Mouse (Mus musculus) adrenal gland, postnatal 25 days (tissue): ENCODE data around the gene Kcnk5. TPM values are rescaled to one million over a fixed set of nuclear protein-coding genes. Genes with fewer than 3 reads are reported as not detected.

Source experiments
- DNase-seq: peaks from one replicate; pipeline ENCODE4 v3.0.0; 2021; ENCODE audit warnings: mixed read lengths
- total RNA-seq: library from RNA; stranded (reverse); gene quantifications from 2 replicates; pipeline ENCODE4 v1.2.3, GENCODE M21; 2021

Kcnk5 gene
- total RNA-seq, 1 experiment from 2014 or later = 5.9 TPM

DNA sequence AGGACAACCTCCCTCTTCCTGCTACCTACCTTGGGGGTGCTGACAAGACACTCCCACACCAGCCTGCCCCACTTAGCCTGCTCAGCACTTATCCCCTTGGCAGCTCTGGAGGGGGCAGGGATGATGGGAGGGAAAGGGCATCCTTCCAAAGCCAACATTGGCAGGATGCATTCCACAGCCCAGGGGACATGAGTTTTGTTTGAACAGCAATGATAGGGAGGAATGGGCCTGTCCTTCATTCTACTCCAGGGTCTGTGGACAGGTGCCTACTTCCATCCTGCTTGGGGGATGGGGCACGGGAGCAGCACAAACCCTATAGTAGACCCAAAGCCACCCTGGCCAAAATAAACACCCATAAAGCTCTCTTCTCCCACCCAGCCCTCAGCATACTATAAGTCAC, 16.2 kb downstream of the Kcnk5 start:
- no peak for DNase-seq

DNA sequence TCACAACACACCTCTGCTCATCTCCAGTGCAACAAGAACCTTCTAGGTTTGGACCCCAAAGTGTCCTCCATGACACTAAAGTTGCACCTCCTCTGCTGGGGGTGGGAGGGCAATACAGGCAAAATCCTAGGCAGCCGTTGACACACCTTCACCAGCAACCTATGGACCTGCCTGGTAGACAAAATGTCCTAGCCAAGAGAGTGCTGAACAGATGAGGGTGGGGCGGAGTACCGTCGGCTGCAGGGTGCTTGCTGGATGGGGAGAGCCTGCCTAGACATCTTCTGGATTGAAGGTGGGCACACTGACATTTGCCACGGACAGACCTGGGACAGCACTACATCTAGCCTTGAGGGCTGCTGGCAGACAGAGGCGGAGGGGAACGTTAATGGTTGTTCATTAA, 17.2 kb downstream of the Kcnk5 start:
- DNase-seq = no peak

DNA sequence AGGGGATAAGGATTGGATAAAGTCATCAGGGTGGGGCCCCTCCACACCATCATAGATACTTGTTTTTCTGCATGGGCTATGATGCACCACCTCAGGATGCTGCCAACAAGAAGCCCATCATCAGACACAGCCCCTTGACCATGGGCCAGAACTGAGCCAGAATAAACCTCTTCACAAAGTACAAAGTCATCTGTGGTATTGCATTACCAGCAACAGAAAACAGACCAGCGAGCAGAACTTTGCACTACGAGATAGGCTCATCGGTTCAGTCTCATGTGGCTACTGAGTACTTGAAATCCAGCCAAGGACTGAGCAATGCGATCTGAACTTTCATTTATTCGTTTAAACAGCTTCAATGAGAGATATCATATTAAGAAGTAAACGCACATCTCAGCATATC, 18.9 kb downstream of the Kcnk5 start:
- no peak for DNase-seq

DNA sequence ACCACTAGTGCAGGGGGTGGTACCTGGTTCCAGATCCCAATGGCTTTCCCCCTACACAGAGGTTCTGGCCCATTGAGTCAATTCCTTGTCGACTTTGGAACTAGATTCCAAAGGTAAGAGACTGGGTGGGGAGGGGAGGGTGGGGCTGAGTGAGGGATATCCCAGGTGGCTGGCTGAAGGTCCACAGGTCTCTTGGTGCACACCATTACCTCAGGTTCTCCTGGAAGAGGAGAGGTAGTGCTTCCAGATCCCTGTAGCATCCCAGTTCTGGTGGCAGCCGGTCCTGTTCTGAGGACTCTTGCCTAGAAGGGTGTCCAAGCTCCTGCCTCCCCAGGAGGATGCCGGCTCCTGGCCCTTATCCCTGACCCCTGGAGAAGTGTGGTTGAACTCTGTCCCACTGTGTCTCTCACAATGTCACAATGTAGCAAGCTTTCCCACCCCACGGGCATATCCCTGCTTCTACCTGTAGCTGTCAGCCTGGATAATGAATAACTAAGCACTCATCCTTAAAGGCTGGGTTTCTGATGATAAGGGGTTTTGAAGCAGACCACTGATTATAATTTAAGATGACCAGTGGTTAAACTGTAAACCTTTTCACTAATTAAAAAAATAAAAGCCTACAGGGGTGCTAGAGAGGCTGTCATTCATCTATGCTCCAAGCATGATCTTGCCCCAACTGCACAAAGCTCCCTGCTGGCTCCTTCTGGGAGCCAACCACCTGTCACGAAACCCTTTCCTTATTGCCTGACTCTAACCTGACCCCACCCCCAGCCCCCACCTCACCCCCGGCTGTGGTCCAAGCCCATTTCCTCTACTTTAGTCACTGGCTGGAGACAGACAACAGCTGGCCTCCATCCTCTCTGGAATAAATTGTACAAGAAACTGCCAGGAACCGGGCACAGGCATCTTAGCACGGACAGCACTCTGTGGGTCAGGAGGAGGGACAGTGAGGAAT, 22.6 kb downstream of the Kcnk5 start:
- no peak for DNase-seq

DNA sequence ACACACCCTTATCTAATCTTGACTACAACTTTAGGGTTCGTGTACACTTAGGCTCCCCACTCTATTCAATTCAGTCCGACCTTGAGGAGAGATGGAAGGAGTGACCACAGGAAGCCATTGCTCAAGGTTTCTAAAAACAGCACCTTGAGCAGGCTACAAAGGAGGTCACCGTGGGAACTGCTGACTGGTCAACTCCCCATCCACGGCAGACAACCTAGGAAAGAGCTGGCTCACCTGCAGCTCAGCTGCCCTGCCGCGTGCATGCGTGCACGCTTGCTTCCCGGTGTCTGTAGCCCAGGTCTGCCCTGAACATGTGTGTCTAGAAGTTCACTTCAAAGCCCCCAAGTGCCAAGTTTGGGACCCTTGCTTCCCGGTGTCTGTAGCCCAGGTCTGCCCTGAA, 24.0 kb downstream of the Kcnk5 start:
- DNase-seq = no peak

DNA sequence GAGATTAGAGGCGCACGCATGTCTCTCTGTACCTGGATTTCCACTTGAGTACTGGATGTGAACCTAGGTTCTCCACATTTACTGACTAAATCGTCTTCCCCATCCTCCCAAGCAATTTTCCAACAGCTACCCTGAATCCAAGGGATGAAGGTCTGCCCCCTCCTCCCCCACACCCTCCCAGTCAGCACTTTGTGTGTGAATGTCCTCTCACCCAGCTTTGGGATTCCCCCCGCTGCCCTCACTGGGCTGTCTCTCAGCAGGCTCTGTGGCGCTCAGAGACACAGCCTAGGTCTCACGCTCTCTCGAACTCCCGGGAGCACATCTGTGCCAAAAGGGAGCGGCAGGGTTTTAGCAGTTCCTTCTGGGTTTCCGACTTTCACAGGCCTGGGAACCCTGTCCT, 25.9 kb downstream of the Kcnk5 start:
- no peak for DNase-seq

DNA sequence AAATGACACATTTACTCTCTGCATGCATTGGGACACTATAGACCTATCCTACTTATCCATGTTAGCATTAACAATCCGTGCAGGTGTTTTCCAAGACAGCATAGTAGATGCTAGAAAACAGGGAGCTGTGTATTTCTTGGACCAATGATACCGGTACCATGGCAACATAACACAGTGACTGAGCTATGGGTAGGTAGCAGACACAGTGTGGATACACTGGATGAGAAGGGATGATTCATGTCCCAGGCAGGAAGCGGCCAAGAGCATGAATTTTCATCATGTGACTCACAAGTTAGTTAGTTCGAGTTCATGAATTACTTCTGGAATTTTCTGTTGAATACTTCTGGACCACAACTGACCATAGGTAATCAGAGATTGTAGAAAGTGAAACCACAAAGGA, 26.7 kb downstream of the Kcnk5 start:
- no peak for DNase-seq

DNA sequence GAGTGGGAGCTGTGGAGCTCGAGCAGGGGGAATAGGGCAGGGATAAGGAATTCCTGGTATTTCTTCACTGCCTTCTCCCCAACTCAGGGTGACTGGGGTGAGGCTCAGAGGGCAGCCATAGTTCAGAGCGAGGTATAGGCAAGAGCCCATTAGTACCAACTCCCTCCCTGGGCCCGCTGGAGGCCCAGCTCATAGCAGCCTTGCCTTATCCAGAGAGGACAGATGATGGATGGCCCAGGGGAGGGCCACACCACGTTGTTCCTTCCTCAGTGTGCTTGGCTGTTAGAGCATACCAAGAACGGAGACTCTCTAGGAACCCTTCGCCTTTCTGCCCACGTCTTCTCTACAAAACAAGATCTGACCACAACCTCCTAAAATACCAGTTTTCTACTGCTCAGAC, 27.4 kb downstream of the Kcnk5 start:
- DNase-seq = no peak

DNA sequence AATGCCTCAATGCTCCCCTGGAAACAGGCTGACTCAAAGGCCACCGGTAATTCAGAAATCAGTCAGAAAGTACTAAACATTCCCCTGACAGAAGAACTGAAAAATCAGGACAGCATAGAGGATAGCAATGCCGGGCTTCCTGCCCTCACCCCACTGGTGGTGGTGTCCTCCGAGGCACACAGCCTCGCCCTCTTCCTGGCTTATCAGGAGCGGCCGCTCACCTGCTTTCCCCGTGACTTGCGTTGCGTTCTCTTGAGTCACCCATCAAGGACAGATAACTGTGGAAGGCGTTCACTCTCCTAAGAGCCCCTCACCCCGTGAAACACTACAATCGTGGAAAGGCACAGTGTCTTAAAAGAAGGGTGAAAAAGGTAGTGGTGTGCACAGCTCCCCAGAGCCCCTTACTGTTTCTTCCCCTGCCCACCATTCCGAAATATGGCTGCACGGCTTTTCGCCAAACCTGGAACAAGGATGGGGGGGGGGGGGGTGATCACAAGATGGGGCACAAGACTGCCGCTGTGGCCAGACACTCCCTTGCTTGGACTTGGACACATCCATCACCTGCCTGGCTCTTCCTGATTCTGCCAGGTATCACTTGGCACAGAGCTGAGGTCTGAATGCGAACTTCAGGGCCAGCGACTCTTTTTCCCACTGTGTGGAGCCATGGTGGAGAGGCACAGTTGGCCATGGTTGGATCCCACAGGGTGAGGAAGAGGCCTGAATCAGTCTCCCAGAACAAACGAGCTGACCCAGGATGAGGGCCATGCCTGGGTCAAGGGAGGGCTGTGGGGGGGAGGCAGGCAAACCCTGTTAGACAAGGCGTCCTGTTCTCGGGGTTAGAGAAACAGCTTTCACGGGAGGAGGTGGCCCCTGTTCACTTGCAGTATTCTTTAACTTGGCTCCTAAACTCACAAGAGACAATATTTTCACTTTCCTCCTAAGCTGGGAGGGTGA, 32.2 kb downstream of the Kcnk5 start:
- DNase-seq = no peak

DNA sequence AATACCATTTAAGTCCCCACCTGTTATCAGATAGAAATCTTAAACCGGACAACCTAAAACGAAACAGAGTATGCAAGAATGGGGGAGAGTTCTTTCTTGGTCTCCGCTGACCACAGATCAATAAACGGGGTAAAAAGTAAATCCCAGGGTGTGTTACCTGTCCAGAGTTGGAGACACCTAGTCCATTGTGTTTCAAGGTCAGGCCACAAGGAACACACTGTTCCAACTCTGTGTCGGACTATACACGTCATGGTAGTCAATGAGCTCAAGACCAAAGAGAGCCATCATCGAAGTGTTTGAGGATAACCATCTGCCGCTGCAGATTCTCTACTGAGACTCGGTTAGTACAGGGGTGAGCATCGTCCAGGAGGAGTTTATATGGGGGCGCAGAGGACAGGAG, 33.1 kb downstream of the Kcnk5 start:
- no peak for DNase-seq

DNA sequence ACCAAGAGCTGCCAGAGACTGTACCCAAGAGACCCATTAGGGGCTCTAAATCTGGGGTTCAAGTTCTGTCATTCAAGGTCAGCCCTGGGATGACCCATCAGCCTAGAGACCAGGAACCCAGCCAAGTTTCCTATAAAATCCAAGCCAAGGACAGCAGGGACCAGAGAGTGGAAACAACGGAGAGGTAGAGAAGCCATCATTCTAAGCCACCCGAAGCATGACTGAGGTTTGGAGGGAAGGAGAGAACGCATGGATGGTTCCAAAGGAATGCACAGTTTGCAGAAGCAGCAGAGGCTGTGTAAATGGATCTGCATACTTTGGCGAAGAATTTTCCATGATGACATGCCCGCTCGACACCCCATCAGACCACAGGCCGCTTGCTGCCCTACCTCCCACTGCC, 33.8 kb downstream of the Kcnk5 start:
- no peak for DNase-seq

DNA sequence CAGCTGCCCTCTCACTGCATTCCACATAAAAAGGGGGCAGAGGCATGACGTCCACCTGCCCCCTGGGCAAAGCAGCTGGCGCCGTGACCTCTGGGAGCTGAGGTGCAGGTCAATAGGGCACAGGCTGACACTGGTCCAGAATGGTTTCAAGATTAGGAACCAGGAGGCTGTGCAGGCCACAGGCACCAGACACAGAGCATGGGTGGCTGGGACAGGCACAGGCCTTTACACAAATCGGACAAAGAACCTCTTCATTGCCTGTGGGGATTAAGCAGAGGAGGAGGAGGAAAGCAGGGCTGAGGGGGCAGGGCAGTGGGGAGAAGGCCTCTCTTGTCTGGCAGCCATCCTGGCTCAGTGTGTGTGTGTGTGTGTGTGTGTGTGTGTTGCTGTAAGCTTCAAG, 37.5 kb downstream of the Kcnk5 start:
- DNase-seq = no peak

DNA sequence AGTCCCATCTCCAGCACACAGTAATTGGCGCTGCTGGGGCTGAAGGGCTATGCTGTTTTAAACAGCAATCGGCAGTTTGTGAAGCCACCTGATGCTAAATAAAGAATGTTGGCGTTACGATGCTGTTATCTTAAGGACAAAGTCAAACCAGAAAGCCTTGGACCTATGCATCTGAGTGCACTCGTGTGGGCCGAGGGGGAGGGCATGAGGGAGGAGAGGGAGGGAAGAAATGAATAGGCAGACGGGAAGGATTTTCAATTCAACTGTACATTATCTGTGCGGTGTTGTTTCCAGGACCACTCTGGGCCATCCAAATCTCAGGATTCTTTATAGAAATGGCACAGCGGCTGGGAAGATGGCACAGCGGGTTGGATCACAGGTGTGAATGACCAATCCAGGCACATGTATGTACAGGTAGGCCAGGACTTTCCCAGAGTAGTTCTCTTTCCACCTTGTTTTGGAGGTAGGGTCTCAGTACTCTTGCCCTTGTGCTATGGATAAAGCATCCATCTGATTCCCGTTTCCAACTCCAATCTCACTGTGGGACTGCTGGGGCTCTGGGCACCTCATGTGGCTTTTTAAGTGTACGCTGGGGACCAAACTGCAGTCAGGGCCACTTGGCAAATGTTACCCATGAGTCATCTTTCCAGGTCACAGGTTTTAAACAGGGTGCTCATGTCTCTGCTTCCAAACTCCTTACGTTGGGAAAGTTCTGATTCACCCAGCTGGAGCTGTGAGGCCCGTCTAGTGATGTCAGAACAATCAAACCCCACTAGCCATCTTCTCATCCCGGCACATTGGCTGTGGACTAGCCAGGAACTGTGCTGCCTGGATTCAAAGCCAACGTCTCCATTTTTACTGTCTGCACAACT, 42.9 kb downstream of the Kcnk5 start, which contains the start of gene Saysd1:
Saysd1 (minus strand) TSS at position 51 of the 872 bp plus-strand sequence.
- DNase-seq = no peak

DNA sequence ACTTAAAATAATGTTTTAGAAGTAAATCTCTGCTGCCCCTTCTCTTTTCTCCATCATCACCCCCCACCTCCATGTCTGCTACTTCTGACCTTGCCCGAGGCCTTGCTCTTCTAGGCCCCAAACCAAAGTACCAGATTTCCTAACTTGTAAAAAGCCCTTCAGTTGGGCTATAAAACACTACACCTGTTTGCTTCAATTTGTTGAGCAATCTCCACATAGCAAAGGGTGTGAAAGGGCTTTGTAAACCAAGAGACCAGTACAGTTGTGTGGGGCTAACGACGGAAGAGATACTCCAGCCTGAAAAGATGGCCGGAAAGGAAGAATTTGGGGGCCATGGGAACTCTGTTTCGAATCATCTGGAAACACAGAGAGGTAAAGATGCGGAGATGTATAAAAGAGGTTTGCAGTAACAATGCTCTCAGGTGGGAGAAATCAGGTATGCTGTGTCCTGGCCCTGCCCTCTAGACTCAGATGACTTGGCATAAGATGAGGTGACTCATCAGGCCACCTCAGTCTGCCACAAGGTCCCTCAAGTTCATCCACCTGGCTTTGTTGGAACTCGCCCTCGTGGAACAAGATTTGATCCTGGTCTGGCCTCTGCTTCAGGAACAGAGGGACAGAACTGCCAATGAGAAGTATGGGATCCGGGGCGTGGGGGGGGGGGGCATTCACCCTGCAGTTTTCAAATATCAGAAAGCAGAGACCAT, 46.5 kb downstream of the Kcnk5 start:
- no peak for DNase-seq

DNA sequence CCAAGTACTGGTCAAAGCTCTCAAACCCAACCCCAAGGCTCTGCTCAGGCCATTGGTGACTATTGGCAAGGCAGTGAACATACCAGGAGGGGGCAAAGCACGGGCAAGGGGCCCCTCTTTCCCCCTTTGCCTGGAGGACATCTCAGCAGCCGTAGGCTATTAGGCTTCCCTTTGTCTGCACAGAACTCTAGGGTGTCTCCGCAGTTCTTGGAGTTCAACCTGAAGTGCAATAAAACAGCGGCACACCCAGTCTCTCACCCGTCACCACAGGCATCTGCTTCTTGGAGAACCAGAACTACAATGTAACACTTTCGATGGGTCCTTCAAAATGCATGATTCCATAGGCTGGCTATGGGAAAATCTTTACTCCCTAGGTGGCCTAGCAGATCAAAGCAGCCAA, 53.4 kb downstream of the Kcnk5 start:
- no peak for DNase-seq

DNA sequence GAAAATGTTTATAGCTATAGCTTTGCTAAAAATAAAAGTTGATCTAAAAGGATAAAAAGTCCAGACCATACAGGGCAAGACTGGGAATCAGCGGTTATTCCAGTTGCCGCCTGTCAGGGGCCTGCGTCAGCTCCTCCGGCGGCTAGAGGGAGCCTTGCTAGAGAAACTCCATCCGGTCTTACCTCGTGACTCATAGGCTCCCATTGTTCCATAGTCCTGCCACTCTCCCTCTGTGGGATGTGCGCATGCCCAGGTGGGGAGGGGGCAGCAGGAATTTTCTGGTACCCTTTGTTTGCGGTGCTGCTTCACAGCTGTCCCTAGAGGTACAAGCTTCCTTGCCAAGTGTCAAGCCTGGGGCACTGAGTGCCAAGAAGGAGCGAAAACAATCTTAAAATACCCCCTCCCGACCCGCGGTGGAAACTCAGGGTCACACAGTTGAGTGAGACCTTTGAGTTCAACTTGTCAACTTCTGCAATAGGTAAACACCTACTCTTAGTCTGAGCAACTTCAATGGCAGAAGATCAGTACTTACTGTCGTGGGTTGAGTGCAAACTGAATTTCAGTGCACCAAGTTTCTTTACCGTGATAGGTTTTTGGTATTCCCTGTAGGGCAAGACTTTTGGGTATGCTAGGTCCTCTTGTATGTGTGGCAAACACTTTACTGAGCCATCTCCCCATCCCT, 54.1 kb downstream of the Kcnk5 start:
- DNase-seq = no peak

DNA sequence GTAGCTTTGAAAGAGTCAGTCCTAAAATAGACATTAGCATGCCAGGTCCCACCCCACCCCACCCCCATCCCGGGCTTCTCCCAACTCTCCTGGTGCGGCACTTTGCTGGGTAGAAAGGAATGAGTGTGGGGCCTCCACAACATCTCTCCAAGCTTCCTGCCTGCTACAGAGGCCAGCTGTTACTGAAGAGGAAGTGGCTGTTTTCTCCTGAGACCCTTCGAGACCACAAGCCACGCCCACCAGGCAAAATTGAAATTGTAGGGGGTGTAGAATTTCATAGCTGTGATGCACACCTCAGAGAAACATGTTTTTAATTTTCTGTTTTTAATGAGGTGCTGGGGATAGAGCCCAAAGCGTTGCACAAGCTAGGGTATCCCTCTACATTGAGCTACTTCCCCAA, 60.7 kb downstream of the Kcnk5 start:
- no peak for DNase-seq

DNA sequence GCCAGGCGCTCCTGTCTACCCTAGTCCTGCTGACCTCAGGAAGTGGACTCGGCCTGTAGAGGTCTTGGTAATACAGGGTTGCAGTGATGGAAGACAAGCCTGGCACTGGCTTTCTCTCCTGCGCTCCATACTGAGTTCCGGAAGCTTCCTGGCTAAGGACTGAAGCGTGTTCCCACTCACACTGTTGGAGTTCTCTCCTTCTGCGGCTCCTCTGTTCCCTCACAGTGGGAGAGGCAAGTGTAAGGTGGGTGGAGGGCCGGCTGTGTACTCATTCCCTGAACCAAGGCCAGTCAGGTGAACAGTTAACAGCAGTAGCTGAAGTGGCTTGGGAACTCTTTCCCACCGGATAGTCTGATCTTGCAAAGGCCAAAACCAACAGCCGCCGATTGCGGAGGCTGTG, 61.6 kb downstream of the Kcnk5 start:
- DNase-seq = no peak

DNA sequence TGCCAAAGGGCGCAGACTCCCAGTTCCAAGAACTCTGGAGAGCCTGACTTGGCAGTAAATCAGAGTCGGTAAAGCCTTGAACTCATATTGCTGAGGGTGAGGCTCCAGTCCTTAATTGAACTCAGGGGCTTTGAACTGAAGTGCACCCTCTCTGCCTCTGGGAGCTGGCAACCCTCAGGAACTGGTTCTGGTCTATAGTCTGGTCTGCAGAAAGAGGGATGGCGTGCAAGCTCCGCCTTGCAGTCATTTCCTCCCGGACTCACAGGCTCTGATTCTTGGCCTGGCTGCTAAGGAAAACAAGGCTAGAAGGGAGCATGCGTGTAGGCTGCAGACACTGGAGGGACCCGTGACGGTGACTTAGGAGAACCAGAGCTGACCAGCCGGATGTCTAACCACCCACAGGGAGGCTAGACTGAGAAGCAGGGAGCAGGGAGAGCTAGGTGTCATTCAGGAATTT, 65.4 kb downstream of the Kcnk5 start:
- no peak for DNase-seq

DNA sequence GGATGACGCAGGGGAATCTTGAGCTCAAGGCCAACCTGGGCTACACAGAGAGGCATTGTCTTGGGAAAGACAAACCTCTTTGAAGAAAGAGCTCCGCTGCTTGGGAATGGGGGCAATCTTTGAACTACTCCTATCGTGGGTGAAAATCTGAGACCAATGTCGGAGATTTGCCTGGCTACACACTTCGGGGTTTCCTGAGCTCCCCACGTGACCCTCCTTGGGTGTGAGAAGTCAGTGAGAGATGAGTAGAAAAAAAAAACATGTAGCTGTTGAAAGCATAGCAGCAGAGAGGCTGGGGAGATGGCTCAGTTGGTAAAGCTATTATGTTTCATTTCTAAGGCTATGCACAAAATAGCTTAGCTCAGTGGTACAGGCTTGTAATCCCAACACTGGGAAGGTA, 66.7 kb downstream of the Kcnk5 start:
- DNase-seq = no peak

DNA sequence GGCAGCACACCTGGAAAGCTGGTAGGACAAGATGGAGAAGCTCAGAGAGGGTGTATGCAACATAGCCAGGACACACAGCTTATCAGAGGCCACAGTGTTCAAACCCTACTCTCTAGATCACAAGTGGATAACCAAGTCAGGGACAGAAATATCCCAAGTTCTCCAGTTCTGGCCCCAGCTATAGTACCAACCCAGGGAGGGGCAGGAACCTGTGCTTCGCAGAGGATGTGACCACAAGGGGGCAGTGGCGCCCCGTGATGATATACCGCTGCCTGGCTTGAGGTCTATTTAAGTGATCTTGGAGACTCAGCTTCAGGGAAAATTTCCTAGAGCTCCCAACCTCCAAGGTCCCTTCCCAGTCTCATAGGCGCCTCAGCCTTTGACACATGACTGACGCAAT, 67.6 kb downstream of the Kcnk5 start:
- DNase-seq = peak; percentile 90
